Mouse (Mus musculus): ENCODE data around the gene Ston2. TPM values are rescaled to one million over a fixed set of nuclear protein-coding genes. Genes with fewer than 3 reads are reported as not detected.

The Ston2 gene
- polyA plus RNA-seq, 1 experiment from 2014 or later, result 6.7 TPM

DNA sequence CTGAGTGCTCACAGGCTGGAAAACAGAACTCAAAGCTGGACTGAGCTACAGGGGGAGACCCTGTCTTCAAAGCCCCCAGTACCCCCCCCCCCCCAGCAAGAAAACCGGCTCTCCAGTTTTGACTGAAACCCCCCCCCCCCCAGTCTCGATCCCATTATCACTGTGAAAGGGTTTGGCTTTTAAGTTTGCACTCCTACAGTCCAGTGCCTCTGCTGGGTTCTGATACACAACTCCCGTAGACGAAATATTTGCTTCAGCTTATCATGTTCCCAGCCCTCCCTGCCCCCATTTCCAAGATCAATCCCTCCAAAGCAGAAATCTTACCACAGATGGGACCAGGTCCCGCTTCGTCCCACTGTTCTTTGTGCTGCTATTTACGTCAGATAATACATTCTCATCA lies 147.1 kb downstream of the Ston2 start:
- peak overlapping the region; percentile 48 for H3K4me2 ChIP-seq
- peaks cover 25% of the 10 kb centered on the region for H3K4me1 ChIP-seq (replicated peaks)
- ATAC-seq (ENCODE audit: low FRiP score, low read depth), result no peak
- H3K27me3 ChIP-seq, result no peaks in the 10 kb centered on the region
- peak overlapping the region; percentile 72; the same call in 1 of the 2 replicates for H3K27ac ChIP-seq (replicated peaks)
- H3K9me3 ChIP-seq, result no peaks in the 10 kb centered on the region
- H3K4me3 ChIP-seq, result no peak overlapping the region
- 0 out of 2 replicates have a peak overlapping the region, but pooled peaks have one; percentile 26 for H3K9ac ChIP-seq
- H3K36me3 ChIP-seq, result no peaks in the 10 kb centered on the region
- 50% methylated on average over 6 of the region's 7 CpGs for WGBS

DNA sequence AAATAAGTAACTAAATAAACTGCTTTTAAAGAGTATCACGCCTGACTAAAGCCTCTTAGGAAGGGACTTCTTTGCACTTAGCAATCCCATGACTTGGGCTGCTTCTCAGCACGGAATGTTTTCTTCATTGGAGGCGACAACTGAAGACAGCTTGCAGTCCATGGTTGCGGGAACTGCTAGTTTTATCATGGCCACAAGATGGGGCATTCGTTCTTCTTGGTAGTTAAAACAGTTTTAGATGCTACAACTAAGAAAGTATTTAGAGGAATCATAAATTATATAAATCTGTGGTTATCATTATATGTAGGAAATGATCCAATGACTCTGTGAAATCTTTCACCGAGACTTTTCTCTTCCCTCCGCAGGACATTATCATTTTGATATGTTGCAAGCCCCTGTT lies 147.5 kb downstream of the Ston2 start:
- H3K9ac ChIP-seq, result no peak overlapping the region
- H3K9me3 ChIP-seq, result no peaks in the 10 kb centered on the region
- H3K4me2 ChIP-seq, result no peak overlapping the region
- H3K4me3 ChIP-seq, result no peak overlapping the region
- 44% methylated on average over 7 of the region's 7 CpGs for WGBS
- H3K36me3 ChIP-seq, result no peaks in the 10 kb centered on the region
- no peaks in the 10 kb centered on the region for H3K27me3 ChIP-seq
- no peak overlapping the region for H3K27ac ChIP-seq (replicated peaks)
- peaks cover 25% of the 10 kb centered on the region for H3K4me1 ChIP-seq (replicated peaks)
- no peak for ATAC-seq (ENCODE audit: low FRiP score, low read depth)

DNA sequence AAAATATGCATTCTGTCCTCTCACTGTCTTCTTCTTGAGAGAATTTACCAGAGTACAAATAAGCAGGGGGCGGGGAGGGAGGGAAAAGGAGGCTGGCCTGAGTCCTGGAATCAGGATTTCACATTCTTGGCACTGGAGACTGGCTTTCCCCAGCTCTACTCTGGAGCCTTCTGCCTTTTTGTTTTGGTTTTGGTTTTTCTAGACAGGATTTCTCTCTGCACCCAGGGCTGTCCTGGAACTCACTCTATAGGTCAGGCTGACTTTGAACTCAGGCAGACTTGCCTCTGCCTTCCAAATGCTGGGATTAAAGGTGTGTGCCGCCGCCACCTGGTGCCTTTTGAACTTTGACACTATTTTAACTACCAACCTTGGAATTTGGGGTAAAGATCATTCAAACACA lies 149.8 kb downstream of the Ston2 start:
- Histone ChIP-seq H3K9me3 (no peaks in the 10 kb centered on the region), H3K4me1 (replicated peaks) (peaks cover 25% of the 10 kb centered on the region), H3K27ac (replicated peaks) (no peak overlapping the region), H3K27me3 (no peaks in the 10 kb centered on the region), H3K36me3 (no peaks in the 10 kb centered on the region), H3K4me3 (no peak overlapping the region), H3K9ac (no peak overlapping the region), H3K4me2 (no peak overlapping the region)
- no peak for ATAC-seq (ENCODE audit: low FRiP score, low read depth)
- 74% methylated on average over 3 of the region's 3 CpGs for WGBS

DNA sequence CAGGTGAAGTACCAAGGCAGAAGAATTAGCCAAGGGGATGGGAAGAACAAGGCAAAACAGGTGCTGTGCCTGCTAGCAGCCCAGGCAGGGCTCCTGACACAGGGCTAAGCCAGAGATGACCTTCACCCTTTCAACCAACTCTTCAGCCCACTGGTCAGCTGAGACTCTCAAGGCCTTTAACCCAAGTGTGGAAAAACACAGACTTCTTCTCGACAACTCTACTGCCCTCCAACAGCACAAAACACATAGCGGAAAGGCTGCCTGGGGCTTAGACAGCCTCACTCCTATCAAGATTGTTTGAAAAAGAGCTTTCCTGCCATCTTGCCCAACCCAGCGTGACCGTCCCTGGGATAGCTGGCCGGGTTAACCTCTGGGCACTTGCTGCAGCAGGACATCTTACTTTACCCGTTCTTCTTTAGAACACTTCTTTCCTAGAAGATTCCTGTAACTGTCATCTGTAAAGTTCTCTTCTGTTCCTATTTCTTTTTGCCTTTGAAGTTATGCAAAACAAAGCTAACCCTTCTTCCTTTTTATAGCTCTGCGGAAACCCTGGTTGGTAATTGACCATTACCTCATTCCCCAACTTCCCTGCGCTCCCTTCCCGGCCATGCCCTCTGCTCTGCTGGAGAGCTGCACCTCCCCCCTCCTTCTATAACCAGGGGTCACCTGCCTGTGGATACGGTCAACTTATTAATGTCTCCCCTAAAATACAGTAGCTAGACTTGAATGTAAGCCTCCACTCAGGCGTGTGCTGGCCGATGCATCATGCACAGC lies 150.9 kb downstream of the Ston2 start:
- no peaks in the 10 kb centered on the region for H3K9me3 ChIP-seq
- H3K36me3 ChIP-seq, result no peaks in the 10 kb centered on the region
- no peak for ATAC-seq (ENCODE audit: low FRiP score, low read depth)
- no peak overlapping the region for H3K4me2 ChIP-seq
- H3K9ac ChIP-seq, result no peak overlapping the region
- WGBS, result 74% methylated on average over 12 of the region's 12 CpGs
- no peaks in the 10 kb centered on the region for H3K27me3 ChIP-seq
- H3K4me3 ChIP-seq, result no peak overlapping the region
- H3K27ac ChIP-seq (replicated peaks), result no peak overlapping the region
- peaks cover 15% of the 10 kb centered on the region for H3K4me1 ChIP-seq (replicated peaks)

DNA sequence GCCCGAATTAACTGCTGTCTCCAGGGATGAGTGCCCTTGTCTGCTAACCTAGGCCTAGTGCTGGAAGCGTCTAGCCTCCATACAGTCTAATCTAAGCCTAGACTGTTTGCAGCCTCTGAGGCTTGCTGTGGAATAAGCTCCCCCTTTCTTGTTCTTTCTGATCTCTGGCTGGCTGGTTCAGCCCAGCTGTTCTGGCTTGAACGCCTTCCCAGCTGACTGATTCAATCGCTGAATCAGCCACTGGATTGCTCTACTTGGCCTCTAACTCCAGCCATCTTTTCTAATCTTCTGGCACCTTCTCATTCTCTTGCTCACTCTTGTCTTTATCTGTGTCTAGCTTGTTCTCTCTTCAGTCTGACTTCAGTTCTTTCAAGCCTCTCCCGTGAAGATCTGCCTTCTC lies 161.7 kb downstream of the Ston2 start:
- WGBS, result 87% methylated on average over 5 of the region's 5 CpGs
- no peak for ATAC-seq (ENCODE audit: low FRiP score, low read depth)
- Histone ChIP-seq H3K4me1 (replicated peaks) (no peaks in the 10 kb centered on the region), H3K27ac (replicated peaks) (no peak overlapping the region), H3K36me3 (no peaks in the 10 kb centered on the region), H3K27me3 (no peaks in the 10 kb centered on the region), H3K9me3 (no peaks in the 10 kb centered on the region; the same call in 1 of the 2 replicates), H3K4me2 (no peak overlapping the region), H3K9ac (no peak overlapping the region), H3K4me3 (no peak overlapping the region)

DNA sequence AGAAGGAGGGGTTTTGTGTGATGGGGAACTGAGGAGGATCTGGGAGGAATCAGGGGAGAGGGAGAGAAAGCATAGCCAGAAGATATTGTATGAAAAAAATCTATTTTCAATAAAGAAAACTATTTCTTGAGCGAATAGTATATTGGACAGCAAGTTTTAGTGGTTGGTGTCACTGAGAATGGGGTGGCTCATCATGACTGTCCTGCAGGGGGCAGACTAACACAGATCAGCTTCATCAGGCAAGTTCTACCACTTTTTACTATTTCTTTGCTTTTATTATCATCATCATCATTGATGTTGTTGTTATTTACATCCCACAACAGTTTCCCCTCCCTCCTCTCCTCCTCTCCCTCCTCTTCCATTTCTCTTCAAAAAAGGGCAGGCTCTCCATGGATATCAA lies 163.2 kb downstream of the Ston2 start:
- H3K9me3 ChIP-seq, result no peaks in the 10 kb centered on the region; the same call in 1 of the 2 replicates
- H3K27ac ChIP-seq (replicated peaks), result no peak overlapping the region
- H3K4me1 ChIP-seq (replicated peaks), result no peaks in the 10 kb centered on the region
- no peak overlapping the region for H3K9ac ChIP-seq
- no peaks in the 10 kb centered on the region for H3K36me3 ChIP-seq
- 89% methylated on average over 1 of the region's 1 CpGs for WGBS
- H3K4me3 ChIP-seq, result no peak overlapping the region
- ATAC-seq (ENCODE audit: low FRiP score, low read depth), result no peak
- no peak overlapping the region for H3K4me2 ChIP-seq
- H3K27me3 ChIP-seq, result no peaks in the 10 kb centered on the region

DNA sequence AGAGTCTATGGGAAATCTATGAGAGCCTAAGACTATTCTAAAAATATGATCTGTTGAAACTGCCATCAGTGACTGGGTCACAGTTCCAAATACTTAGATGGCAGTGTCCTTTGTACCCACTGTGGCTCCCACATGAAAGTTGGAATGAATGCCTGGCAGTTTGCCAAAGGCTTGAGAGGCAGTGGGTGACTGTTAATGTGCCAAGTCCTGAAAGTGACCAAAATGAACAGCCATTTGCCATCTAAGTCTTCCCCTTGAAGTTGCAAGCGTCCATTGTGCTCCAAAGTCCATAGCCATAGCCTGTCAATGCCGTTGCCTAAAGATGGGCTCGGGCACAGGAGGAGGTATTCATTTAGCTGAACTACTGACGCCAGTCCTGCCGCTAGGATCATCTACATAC lies 178.8 kb downstream of the Ston2 start:
- Histone ChIP-seq H3K36me3 (no peaks in the 10 kb centered on the region), H3K27ac (replicated peaks) (no peak overlapping the region), H3K27me3 (no peaks in the 10 kb centered on the region), H3K9me3 (no peaks in the 10 kb centered on the region), H3K4me3 (no peak overlapping the region), H3K4me1 (replicated peaks) (0 out of 2 replicates have a peak, but pooled peaks cover 6% of the 10 kb centered on the region), H3K9ac (no peak overlapping the region), H3K4me2 (no peak overlapping the region)
- ATAC-seq (ENCODE audit: low FRiP score, low read depth), result no peak
- WGBS, result 61% methylated on average over 5 of the region's 5 CpGs

DNA sequence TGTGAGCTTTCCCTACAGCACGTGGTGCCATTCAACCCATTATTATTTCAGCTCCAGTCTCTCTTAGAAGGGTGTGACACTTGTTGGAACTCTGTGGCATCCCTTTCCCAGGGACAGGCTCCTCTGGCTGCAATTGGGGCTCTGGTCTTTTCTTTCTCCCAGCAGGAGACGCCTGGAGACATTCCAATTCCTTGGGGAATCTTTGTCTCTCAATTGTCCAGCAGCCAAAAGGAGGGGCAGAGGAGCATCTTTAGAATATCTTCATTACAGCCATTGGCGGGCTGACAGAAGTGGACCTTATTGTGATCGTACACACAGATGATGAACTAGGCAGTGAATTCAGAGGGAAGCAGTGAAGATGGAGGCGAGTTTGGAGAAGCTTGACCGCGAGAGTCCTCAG lies 180.5 kb downstream of the Ston2 start:
- Histone ChIP-seq H3K36me3 (no peaks in the 10 kb centered on the region), H3K27ac (replicated peaks) (no peak overlapping the region), H3K4me3 (no peak overlapping the region), H3K27me3 (no peaks in the 10 kb centered on the region), H3K9ac (no peak overlapping the region), H3K4me1 (replicated peaks) (0 out of 2 replicates have a peak, but pooled peaks cover 6% of the 10 kb centered on the region), H3K4me2 (no peak overlapping the region), H3K9me3 (no peaks in the 10 kb centered on the region)
- ATAC-seq (ENCODE audit: low FRiP score, low read depth), result no peak
- WGBS, result 22% methylated on average over 7 of the region's 7 CpGs

DNA sequence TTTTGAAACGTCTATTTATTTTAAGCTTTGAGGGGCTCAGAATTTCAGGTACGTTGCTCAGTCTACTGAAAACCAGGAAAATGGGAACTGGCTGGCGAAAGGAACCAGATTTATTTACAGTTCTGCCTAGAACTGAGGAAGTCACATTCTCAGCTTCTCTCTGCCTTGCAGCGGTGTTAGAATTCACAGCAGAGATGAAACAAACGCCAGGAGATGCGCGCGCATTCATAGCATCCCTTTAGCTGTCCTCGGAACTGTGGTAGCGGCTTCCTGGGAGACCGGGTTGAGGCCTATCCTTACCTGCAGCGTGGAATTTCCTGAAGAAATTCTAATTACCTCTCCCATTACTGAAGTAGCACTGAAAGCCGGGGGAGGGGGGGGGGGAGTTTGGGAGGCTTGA lies 181.5 kb downstream of the Ston2 start:
- H3K36me3 ChIP-seq, result no peaks in the 10 kb centered on the region
- no peak overlapping the region for H3K4me2 ChIP-seq
- H3K9ac ChIP-seq, result no peak overlapping the region
- no peaks in the 10 kb centered on the region for H3K27me3 ChIP-seq
- no peak for ATAC-seq (ENCODE audit: low FRiP score, low read depth)
- H3K4me3 ChIP-seq, result no peak overlapping the region
- WGBS, result 91% methylated on average over 13 of the region's 13 CpGs
- 0 out of 2 replicates have a peak, but pooled peaks cover 6% of the 10 kb centered on the region for H3K4me1 ChIP-seq (replicated peaks)
- H3K9me3 ChIP-seq, result no peaks in the 10 kb centered on the region
- H3K27ac ChIP-seq (replicated peaks), result no peak overlapping the region

DNA sequence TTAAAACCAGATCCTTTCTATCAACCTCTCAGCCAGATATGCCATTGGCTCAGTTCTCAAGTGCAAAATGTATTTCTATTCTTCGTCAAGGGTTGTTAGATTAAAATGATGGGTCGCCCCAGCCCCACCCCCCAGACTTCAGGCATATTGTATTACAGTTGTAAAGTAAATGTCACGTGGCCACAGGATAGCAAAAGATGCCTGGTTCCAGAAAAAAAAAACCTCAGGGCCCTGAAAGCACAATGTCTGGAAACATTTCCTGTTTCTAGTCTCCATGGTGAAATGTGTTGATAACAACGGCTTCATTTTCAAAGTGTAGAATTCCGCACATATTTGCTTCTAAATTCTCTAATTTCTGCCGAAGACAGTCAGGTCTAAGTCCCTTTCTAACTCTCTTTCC lies 183.6 kb downstream of the Ston2 start:
- Histone ChIP-seq H3K27ac (replicated peaks) (no peak overlapping the region), H3K9me3 (no peaks in the 10 kb centered on the region), H3K27me3 (no peaks in the 10 kb centered on the region), H3K4me2 (no peak overlapping the region), H3K4me3 (no peak overlapping the region), H3K4me1 (replicated peaks) (0 out of 2 replicates have a peak, but pooled peaks cover 6% of the 10 kb centered on the region), H3K9ac (no peak overlapping the region), H3K36me3 (no peaks in the 10 kb centered on the region)
- WGBS, result 79% methylated on average over 6 of the region's 6 CpGs
- no peak for ATAC-seq (ENCODE audit: low FRiP score, low read depth)

DNA sequence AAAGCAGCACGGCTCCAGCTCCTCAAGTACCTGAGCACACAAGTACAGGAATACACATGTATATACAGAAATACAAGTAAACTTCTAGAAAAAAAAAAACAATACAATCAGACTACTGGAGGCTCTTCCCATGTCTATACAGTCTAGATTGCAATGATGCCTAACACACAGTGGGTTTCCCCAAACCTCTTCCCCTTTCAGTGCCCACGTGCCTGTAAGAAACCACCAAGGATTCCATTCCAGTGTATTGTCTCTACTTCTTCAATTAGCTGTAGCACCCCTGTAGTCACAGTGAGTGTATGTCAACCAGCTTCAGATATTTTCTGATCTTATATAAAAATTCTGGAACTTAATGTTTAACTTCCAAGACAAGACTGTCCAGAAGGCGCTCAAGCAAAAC lies 196.1 kb downstream of the Ston2 start:
- WGBS, result 96% methylated on average over 3 of the region's 3 CpGs
- no peak overlapping the region for H3K4me3 ChIP-seq
- no peaks in the 10 kb centered on the region for H3K9me3 ChIP-seq
- no peak overlapping the region for H3K9ac ChIP-seq
- no peaks in the 10 kb centered on the region for H3K27me3 ChIP-seq
- H3K36me3 ChIP-seq, result no peaks in the 10 kb centered on the region
- H3K4me2 ChIP-seq, result no peak overlapping the region
- no peak for ATAC-seq (ENCODE audit: low FRiP score, low read depth)
- no peak overlapping the region for H3K27ac ChIP-seq (replicated peaks)
- H3K4me1 ChIP-seq (replicated peaks), result peaks cover 11% of the 10 kb centered on the region

DNA sequence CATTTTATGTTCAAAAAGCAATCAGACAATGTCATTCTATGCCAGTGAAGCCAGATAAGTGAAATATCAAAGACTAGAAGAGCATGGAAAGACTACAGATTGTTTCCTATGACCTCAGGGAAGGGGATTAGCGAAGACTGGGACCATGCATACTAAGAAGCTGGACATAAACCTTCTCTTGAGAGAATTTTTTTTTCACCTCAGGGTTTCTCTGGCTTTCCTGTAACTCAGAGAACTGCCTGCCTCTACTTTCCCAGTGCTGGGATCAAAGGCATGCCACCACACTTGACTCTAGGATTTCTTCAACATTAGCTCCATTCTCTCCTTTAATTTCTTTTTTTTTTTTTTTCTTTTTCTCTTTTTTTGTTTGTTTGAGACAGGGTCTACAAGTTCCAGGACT lies 197.0 kb downstream of the Ston2 start:
- Histone ChIP-seq H3K36me3 (no peaks in the 10 kb centered on the region), H3K4me3 (peak overlapping the region; percentile 73; the same call in 1 of the 2 replicates), H3K4me1 (replicated peaks) (peaks cover 15% of the 10 kb centered on the region), H3K4me2 (peak overlapping the region; percentile 70), H3K9ac (0 out of 2 replicates have a peak overlapping the region, but pooled peaks have one; percentile 82), H3K27ac (replicated peaks) (no peak overlapping the region), H3K27me3 (no peaks in the 10 kb centered on the region), H3K9me3 (no peaks in the 10 kb centered on the region)
- 75% methylated on average over 1 of the region's 1 CpGs for WGBS
- ATAC-seq (ENCODE audit: low FRiP score, low read depth), result no peak
